Mouse (Mus musculus): ENCODE data around the gene Zfp651.

Zfp651 gene

DNA sequence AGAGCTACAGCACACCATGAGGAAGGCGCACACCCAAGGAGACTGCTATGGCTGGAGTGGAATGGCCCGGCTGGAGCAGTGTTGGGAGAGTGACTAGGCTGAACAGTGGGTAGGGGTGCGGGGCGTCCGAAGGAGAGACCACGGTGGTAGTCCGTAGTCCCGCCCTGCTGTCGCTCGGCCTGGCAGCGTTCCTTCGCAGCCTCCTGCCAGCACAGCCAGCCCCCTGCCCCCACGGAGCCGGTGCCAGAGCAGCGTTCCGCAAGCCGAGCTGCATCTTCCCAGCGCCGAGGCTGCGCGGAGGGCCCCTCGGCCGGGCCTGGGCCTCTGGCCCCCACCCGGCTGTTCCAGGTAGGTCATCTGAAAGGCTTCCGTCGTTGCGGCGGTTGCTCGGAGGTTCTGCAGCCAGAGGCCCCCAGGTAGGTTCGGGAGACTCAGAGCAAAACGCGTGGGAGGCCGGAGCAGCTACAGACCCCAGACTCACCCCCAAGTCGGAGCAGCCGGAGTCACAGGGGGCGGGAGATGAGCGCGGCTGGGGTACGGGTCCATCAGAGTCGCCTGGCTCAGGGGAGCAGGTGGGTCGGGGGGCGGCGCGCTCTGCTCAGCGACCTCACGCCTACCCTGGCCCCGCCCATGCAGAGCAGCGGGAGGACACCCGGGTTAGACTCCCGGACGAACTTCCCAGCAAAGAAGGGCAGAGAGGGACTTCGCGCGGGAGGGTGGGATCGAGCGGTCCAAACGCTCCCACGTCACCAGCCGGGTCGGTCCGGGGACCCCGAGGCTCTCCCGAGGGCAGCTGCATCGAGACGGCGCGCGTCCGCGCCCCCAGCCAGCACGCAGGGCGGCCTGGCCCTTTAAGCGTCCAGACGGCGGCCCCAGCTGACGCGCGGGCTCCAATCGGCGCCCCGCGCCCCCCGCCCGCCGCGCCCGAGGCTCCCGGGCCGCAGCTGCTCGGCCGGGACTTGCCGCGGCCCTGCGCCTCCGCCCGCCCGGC, at the start of gene Zfp651:
Gene Zfp651, plus strand, starts transcription at position 240 of the 991 bp plus-strand sequence.
- DNase-seq (ENCODE audit: low read depth): peak; percentile 22

DNA sequence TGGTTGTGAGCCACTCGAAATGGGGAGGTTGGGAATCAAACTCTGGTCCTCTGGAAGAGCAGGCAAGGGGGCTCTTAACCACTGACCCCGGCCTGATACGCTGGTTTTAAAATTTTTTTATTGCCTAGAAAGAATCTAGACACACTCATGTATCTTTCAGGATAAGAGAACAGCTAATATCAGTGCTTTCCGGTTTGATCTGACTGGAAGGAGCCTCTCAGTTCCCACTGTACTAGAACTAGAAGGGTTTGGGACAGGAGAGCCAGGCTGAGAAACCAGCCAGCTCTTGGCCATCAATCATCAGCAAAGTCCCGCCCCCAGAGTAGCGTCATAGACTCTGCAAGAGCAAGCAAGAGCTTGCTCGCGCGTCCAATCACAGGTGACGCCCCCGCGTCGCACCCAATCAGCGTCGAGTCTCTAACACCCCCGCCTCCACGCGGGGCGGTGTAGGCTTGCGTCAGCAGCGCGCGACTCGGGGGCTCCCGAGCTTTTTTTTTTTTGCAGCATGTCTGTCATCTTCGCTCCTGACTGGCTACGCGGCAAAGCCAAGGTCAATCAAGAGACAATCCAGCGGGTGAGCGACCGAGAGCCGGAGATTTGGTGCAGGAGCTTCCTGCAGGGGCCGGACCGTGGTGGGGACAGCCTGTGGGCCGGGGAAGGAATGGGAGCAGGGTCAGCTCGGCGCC, 49.1 kb upstream of the Zfp651 start, which contains the start of gene Ss18l2:
Gene Ss18l2, plus strand, starts transcription at position 432 of the 686 bp plus-strand sequence.
- peak; percentile 97 for DNase-seq (ENCODE audit: low read depth)

DNA sequence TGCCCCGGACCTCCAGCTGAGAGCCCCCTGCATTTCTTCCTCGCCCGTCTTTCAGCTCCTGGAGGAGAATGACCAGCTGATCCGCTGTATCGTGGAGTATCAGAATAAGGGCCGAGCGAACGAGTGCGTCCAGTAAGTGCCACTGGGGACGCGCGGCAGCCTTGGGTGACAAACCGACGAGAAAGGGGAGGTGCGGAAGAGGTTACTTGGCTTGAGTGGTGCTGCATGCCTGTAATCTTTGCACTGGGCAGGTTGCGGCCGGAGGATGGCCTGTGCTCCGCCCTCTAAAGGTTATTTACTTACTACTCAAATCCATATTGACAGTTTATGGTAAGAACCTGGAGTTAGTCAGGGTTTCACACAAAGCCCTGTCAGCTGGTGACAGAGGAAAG, 48.5 kb upstream of the Zfp651 start:
- DNase-seq (ENCODE audit: low read depth): no peak

DNA sequence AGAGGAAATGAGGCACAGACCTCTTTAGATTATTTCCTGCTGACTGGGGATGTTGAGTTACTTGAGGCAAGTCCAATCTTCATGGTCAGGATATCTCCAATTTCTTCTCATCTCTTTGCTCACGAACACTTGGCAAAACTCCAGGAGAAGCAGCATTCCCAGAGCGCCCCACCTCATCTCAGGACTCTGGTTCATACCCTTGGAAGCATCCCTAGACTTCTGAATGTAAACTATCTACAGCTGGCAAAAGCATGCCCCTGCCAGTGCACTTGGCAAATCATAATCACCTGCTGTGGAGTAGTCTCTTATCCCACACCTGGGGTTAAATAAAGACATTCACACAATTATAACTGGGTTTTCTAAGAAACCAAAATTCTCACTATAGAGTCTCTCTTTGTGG, 42.1 kb upstream of the Zfp651 start:
- DNase-seq (ENCODE audit: low read depth): no peak

DNA sequence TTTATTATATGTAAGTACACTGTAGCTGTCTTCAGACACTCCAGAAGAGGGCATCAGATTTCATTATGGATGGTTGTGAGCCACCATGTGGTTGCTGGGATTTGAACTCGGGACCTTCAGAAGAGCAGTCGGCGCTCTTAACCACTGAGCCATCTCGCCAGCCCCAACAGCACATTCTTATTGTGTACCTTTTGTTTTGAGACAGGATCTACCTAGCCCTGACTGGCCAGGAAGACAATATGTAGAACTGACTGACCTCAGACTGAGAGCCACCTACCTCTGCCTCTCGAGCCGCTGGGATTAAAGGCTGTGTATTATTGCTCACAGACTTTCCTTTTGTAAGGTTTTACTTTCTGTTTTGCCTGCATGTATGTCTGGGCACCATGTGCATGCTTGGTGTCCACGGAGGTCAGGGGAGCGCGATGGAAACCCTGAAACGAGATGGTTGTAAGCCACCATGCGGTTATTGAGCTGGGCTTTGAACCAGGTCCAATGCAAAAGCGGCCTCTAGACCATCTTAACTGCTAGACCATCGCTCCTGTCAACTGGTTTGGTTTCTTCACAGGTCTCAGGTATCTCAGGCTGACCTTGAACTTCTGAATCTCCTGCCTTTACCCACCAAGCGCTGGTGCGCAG, 40.9 kb upstream of the Zfp651 start:
- no peak for DNase-seq (ENCODE audit: low read depth)

DNA sequence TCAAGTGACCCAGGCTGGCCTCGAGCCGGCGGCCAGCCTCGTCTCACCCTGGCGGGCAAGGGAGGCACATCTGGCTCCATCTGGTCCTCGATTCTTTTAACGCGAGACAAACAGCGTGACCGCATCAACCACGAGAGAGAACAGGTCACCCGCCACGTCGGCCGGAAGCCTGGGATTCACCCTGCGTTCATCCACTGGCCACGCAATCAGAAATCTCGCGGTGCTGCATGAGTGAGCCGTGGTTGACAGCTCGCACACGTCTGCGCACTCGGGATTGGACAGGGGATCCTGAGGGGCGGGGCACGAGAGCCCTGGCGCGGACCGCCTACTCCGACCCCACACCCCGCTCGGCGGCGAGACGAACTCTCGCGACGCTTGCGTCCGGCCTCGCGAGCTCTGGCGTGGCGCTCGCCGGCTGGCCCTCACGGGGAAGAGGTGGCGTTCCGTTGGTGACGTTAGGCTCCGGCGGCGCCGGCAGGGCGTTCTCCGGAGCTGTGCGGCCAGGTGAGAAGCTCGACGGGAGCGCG, 40.3 kb upstream of the Zfp651 start, which contains the start of gene Nktr:
Gene Nktr, plus strand, starts transcription at position 378 of the 527 bp plus-strand sequence.
- DNase-seq (ENCODE audit: low read depth): peak; percentile 98

DNA sequence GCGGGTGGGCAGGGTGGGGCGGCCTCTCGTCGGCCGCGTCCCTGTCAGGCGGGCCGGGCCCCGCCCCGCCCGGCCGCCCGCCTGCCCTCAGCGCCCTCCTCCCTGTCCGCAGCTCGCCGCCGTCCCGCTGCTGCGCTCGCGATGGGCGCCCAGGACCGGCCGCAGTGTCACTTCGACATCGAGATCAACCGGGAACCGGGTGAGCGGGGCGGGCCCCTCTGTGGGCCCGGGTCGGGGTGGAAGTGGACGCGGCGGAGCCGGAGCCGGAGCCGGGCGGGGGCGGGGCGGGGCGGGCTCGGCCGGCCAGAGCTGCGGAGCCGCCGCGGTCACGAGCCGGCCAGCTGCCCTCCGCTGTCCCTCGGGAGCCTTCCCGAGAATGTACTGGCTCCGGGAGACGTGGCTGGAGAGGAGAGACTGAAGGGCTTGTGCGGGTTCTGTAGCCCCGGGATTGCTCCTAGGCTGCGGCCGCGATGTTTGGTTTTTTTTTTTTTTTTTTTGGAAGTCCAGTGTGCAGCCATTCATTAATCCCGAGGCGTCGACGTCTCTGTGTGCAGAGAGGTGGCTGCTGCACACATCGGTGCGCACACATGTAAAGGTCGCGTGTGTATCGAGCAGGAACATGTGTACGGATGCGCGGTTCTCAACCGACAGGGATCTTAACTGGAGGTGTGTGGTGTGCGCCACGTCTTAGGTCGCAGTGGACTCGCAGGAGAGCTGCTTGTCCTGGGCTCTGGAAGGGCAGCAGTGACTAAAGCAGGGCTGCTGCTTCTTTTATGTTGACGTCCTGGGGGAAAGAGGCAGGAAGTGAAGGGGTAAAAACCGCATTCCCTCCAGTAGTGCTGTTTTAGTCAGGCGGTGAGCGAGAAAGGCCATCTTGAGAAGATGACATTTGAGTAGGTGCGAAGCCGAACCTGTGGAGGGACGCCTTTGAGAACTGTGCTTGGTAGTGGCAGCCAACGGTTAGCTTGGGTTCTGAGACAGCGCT, 39.5 kb upstream of the Zfp651 start:
- no peak for DNase-seq (ENCODE audit: low read depth)

DNA sequence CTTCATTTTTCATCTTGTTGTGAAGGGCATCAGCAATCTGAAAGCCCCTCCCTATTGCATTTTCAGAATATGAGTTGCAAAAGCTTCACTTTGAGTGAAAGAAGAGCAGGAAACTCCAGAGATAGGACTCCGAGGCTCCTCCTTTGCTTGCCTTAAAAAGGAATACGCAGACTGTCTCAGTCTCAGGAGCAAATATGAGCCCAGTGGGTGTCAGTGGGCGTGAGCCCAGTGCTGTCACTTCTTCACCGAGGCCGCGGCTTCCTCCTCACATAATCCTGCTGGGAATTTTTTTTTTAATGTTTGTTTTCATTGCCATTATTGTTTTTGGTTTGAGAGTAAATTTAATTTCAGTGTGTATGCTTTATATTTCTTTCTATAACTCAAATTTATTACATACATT, 18.6 kb upstream of the Zfp651 start:
- no peak for DNase-seq (ENCODE audit: low read depth)

DNA sequence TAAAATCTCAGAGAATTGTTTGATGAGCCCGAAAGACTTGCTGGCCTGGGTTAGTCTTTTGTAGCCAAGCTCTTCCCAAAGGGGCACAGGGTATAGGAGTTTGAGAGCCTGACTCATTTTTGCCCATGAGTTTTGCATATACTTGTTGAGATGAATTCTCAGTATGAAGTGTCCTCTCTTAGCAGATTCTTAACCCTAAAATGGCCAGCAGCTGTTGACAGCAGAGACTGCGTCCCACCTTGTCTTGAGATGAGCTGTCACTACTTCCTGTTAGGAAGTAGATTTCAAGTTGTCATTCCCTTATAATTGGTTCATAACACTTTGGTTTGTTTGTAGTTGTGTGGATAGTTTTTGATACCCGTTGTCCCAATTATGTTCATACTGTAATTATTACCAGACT, 18.0 kb upstream of the Zfp651 start:
- DNase-seq (ENCODE audit: low read depth): no peak

DNA sequence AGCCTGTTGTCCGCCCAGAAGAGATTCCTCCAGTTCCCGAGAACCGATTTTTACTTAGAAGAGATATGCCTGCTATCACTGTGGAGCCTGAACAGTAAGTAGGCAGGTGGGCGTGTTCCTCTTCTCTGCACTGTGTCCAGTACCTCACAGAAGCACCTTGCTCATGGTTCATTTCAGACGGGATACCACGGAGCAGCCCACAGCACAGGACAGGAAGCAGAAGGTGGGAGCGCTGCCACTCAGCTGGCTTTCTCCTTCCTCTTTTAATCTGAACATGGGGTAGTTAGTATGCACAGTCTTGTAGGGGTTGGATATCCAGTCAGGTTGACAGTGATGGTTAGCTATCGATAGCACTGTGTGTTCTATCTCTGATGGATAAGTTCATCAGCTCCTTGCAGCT, 15.1 kb upstream of the Zfp651 start:
- DNase-seq (ENCODE audit: low read depth): no peak

DNA sequence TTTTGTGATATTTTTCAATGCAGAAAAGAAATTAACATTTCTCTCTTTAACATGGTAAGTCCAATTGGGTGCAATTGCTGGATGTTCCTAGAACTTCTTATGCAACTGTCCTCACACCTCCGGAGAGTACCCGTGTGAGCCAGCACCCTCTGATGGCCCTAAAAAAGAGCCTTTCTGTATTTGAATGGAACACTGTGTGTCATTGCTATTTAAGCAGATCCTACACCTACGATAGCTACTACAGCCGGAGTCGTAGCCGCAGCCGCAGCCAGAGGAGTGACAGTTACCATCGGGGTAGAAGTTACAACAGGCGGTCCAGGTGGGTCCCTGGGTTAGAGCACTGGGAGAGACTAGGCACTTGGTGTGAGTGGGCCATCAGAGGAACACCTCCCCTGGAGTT, 6.4 kb upstream of the Zfp651 start:
- no peak for DNase-seq (ENCODE audit: low read depth)

DNA sequence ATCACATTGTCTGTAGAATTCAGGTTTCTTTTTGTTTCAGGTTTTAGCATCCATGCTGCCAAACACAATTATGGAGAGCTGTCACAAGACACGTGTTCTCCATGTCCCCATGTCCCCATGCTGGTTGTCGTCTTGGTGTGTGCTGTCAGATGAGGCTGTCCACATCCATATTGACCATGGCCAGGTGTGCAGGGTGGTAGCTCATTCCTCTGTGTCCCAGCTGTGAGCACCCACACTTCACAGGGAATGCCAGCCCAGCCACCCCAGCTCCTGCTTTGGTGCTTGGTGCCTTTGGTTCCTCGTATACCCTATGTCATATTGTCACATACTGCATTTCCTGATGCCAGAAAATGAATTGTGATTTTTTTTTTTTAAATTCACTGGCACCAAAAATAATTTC, 4.5 kb upstream of the Zfp651 start:
- DNase-seq (ENCODE audit: low read depth): no peak

DNA sequence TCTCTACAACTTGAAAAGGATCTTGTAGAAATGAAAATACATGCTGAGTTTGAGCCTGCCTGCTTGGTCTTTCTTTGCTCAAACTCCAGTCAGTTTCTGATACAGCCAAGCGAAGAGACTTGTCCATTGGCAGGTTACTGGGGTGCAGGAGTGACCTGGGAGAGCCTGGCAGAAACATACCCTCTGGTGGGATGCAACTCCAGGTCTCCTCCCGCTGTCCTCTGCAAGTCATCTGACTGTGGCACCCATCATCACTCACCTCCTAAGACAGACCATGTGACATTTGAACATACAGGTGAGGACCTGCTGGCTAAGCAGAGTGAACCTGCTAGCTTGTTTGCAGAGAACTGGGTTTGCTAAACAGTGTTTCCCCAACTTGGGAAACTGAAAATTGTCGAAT, 2.3 kb upstream of the Zfp651 start:
- DNase-seq (ENCODE audit: low read depth): no peak

DNA sequence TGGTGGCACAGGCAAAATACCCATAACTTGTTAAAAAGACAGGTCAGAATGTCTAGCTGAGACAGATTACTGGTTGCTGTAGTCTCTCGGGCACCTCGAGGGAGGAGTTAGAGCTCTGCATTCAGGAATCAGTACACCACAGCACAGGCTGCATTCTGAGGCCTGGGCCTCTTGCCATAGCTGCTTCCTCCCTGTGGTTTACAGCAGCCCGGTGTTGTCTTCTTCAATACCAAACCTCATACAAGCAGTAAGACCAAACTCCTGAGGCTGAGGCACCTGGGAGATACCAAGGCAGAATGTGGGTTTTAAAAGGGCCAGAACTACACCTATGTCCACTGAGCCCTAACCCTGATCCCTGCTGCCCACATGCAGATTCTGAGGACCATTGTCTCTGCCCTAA, 1.7 kb upstream of the Zfp651 start:
- peak; percentile 25 for DNase-seq (ENCODE audit: low read depth)

DNA sequence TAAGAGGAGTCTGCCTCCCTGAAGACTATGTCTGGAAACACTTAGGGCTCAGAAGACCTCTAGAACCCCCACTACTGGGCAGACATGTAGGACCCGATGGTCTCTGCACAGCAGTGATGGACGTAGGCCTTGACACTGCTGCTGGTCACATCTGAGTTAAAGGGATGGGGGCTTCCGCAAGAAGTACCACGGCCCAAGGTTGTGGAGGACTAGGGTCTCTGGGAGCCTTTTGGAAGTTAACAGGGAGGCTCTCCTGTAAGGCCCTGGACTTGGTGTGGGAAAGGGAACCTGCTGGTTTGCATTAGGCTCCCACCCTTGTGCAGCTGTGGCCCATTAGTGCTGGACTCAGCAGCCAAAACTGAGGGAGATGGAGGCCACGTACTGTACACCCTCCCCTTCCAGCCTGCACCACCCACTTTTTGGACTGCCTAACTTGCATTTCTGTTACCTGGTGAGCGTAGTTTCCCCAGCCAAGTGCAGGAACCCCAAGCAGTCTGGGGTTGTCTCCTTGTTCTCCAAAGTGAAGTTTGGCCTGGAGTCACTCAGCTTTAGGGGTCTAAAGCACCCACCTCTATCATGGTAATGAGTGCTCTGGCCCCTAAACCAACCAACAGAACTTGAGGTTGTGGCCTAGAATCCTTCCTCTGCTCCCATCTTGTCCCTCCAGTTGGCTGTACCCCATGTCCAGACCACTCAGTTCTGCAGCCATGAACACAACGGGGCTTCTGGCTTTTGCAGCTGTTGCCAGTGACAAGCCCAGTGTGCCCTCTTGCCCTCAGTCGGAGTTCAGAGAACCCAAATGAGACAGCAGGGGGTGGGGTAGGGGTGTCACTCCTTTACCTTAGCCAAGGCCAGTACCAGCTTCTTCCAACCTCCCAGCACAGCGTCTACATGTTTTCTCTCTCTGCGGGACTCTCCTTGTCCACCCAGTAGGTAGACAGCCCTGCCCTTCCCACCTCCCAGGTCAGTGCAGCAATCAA, 1.0 kb upstream of the Zfp651 start:
- peak; percentile 53 for DNase-seq (ENCODE audit: low read depth)

DNA sequence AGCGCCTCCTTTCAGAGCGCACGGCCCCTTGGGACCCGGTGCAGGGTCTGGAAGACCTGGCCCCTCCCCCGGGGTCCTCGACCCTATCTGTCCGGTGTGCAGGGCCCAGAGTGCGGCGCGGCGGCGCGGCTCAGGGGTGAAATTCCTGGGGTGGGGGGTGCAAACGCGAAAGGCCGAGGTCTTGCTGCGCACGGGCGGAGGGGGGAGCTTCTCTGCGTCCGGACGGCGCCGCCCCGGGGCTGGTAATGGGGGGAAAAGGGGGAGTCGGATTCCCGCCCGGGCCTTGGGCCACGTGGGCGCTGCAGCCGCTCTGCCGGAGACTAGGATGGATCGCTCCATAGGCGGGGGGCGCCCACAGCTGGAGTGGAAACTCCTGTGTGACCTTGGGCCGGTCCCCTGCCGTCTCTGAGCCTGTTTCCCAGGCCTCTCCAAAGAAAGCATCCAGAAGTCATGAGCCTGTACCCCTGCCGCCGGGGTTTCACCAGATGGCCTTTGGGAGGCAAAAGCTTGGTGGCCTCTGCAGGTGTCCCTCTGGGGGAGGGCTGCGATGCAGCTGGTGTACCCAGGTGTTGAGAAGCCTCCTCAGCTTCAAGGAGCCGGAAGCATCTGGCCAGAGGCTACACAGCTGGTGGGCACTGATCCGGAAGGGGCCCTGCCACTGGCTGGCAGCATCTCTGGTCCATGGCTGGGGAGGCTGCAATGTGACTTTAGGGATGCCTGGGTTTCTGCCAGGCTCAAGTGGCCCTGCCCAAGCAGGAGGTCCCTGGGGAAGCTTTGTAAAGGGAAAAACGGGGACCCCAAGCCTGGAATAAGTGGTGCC, 1.4 kb downstream of the Zfp651 start:
- peak; percentile 19 for DNase-seq (ENCODE audit: low read depth)

DNA sequence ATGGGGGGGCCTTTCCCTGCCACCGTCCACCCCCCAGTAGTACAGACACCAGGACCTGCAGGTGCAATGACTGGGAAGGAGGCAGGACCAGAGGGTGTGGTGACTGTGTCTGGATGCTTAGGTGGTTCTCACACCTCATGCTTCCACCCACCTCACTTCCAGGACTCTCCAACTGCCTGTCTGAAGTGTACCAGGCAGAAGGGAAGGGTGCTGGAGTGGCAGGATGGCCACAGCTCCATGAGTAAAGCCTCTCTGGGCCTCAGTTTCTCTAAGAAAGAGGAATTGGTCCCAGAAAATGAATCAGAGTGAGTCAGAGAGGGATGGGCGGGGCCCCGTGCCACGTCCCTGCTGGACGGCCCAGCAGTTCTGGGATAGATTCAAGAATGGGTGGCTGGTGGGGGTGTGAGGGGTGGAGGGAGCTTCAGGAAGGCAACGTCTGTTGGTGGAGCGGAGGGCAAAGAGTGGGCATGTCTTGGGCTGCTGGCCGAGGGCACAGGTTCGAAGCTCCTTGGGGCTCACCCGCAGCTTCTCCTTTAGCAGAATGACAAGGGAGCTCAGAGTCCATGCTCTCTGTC, 2.0 kb downstream of the Zfp651 start:
- DNase-seq (ENCODE audit: low read depth): peak; percentile 46

DNA sequence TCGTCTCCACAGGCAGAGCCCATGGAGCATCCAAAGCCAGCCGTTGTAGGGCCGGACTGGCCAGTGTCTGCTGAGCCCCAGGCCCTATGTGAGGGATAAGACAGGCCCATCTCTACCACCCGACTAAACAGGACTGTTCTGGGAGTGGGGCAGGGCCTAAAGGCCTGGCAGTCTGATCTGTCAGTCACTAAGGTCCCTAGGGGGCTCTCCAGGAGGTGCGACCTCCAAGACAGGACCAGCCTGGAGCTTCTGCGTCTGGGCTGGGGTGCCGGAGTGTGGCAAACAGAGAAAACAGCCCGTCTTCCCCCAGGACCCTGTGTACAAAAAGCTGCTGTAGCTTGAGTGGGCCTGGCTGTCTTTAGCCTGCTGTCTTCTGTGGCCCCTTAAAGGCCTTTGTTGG, 2.7 kb downstream of the Zfp651 start:
- no peak for DNase-seq (ENCODE audit: low read depth)

DNA sequence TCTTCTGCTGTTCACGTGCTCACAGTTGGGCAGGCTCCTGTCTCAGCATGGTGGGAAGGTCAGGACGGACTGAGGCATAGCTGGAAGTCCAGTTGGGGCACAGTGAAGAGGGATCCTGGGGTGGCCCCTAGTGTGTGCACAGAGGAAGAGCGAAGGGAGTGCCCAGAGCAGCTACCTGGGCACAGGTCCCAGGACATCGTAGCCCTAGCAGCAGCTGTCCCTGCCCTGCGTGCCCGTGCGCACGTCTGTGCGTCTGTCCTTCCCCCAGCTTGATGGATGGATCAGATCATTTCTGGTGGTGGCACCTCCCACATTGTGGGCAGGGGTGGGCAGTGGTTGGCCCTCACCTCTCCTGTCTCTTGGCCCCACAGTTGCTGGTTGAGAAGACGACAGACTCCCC, 3.1 kb downstream of the Zfp651 start:
- DNase-seq (ENCODE audit: low read depth): no peak
